Mouse (Mus musculus) limb, embryonic 10.5 days (tissue): ENCODE data around the gene Gpr156. TPM values are rescaled to one million over a fixed set of nuclear protein-coding genes. Genes with fewer than 3 reads are reported as not detected.
"Not testable (repeated sequence)": the region's sequence is repeated elsewhere in the genome, so short reads cannot be mapped to it uniquely, and the experiment has no call there.

ENCODE experiments used
- DNase-seq: peaks from one replicate; pipeline ENCODE4 v3.0.0-alpha.2; 2017; ENCODE audit warnings: low spot score
- H3K27ac ChIP-seq: fragments of 300-500 bp; sonication (generic); 2 replicates; pipeline ENCODE4 v1.5.1; 2016; ENCODE audit warnings: mild to moderate bottlenecking
- H3K27me3 ChIP-seq: fragments of 300-500 bp; sonication (generic); 2 replicates; pipeline ENCODE4 v1.6.1; 2016; ENCODE audit warnings: low read depth, mild to moderate bottlenecking; ENCODE audit not compliant: poor library complexity, severe bottlenecking
- H3K36me3 ChIP-seq: fragments of 300-500 bp; sonication (generic); 2 replicates; pipeline ENCODE4 v1.6.1; 2016; ENCODE audit warnings: mild to moderate bottlenecking, moderate library complexity
- H3K4me1 ChIP-seq: fragments of 300-500 bp; sonication (generic); 2 replicates; pipeline ENCODE4 v1.6.1; 2016
- H3K4me3 ChIP-seq: fragments of 300-500 bp; sonication (generic); 2 replicates; pipeline ENCODE4 v1.5.1; 2016; ENCODE audit warnings: mild to moderate bottlenecking, moderate library complexity
- H3K9me3 ChIP-seq: fragments of 300-500 bp; sonication (generic); replicated peaks from 2 replicates; pipeline ENCODE4 v1.6.1; 2016; ENCODE audit warnings: mild to moderate bottlenecking
- WGBS: fragments of 180-500 bp; shearing (Covaris S2); methylation state at CpG from one replicate; pipeline ENCODE4 v1.1.7; 2016; 5-methylcytosine and 5-hydroxymethylcytosine counted together
- polyA plus RNA-seq: library from polyadenylated mRNA; unstranded; fragments of >200 nt; fragmentation: Nextera tagmentation; extraction: Ambion mirVana; gene quantifications from 2 replicates; pipeline ENCODE4 v1.2.1, GENCODE M21; 2016

Gene Gpr156
- polyA plus RNA-seq, 1 experiment from 2014 or later: 0.86 TPM

DNA sequence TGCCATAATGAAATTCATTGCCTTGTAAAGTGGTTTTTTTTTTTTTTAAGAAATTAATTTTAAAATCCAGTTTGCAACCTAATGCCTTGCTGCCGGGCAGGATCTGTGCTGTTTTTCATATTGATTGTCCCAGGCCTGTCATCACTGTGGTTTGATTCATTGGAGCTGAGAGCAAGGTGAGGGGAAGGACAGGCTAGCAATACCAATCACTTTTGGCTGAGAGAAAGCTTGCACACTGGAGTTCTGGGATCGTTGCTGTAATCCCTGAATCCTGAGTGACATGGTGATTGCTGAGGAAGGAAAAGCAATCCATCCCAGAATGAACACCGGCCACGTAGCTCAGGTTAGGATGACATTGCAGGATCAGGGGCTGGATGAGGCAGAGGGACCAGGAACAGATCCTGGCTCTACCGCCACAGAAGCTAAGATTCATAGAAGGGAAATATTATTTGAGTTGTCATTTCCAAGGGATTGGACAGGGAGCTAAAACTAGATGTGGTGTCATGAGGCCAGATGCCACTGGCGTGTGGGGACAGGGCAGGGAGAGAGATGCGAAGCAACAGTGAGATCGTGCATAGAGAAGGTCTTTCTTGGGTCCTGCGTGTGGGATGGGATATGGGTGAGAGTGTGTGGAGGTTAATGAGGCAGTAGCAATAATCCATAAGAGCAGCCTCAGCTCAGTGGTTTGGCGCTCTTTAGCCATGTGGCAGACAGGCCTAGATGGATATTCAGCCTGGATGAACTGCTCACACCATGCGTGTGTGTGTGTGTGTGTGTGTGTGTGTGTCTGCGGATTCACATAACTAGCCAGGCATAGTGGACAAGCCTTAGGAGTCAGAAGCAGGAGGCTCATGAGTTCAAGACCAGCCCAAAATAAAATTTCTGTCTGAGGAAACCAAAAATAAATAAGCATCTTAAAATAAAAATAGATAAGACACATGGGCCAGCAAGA is 38.0 kb downstream of the Gpr156 start:
- Histone ChIP-seq H3K36me3 (no peaks in the 10 kb centered on the region), H3K9me3 (no peaks in the 10 kb centered on the region), H3K4me3 (no peak overlapping the region), H3K27me3 (no peaks in the 10 kb centered on the region), H3K27ac (no peak overlapping the region), H3K4me1 (peaks cover 32% of the 10 kb centered on the region)
- no peak for DNase-seq
- 81% methylated on average over 12 of the region's 12 CpGs for WGBS

DNA sequence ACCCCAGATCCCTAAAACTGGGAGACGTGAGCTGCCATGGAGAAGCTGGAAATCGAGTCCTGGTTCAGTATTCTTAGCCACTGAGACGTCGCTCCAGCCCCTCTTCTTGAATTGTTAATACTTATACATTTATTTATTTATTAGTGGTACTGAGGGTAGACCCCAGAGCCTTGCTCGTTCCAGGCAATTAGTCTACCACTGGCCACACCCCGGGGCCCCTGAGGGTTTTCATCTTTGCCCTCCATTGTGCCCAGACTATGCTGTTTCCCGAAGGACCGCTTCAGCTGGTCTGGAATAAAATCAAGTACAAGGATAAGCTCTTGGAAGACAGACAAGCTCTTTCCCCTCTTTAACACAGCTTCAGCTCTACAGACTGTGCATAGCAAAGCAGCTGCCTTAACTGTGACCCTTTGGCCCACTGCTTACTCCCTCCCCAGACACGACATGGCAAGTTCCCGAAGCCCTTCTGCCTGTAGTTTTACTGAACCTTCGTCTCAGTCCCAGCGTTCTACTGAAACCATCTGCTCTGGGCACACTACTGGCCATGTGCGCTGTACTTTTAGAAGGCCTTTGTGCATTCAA is 39.1 kb downstream of the Gpr156 start:
- Histone ChIP-seq H3K4me3 (no peak overlapping the region), H3K9me3 (no peaks in the 10 kb centered on the region), H3K27me3 (no peaks in the 10 kb centered on the region), H3K27ac (0 out of 2 replicates have a peak overlapping the region, but pooled peaks have one; percentile 19), H3K36me3 (no peaks in the 10 kb centered on the region), H3K4me1 (peaks cover 30% of the 10 kb centered on the region)
- DNase-seq: no peak
- 76% methylated on average over 13 of the region's 13 CpGs for WGBS

DNA sequence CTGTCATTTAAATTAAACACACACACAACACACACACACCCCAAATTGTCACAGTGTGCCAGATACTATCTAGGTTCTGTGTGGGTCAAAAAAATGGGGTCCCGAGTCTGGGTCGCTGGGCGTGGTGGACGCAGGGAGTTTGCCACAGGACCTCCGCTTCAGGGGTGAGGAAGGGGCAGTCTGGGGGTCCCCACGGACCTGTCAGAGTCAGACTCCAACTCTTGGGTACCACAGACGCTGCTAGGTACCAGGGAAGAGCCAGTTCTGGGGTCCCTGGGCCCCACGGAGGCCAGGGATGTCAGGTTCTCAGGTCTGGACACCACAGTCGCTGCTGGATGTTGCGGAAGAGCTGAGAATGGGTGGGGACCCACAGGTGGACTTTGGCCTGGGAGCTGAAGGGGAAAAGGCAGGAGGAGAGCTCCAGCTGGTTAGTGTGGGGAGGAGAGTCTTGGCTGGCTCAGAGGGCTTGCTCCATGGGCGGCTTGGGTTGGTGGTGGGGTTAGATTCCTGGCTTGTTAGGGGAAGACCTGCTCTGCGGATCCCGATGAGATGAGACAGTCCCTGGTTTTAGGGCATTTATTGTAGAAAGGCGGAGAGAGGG is 39.9 kb downstream of the Gpr156 start:
- 85% methylated on average over 14 of the region's 14 CpGs for WGBS
- Histone ChIP-seq H3K36me3 (no peaks in the 10 kb centered on the region), H3K9me3 (no peaks in the 10 kb centered on the region), H3K27ac (no peak overlapping the region), H3K4me3 (no peak overlapping the region), H3K4me1 (peaks cover 30% of the 10 kb centered on the region), H3K27me3 (no peaks in the 10 kb centered on the region)
- DNase-seq: no peak

DNA sequence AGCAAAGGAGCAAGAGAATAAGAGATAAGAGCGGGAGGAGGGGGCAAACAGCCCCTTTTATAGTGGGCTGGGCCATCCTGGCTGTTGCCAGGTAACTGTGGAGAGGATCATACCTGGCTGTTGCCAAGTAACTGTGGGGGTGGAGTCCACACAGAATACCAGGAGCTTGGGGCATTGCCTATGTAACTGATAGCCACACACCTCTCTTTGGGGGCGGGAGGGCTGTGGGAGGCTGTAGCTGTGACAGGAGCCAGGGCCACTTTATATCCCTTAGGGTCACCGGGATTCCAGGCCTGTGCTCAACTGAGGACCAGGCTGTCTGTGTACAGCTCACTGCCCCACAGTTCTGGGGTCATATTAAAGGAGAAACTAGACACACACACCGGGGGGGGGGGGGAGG is 40.5 kb downstream of the Gpr156 start:
- no peak for DNase-seq
- no peak overlapping the region for H3K27ac ChIP-seq
- no peaks in the 10 kb centered on the region for H3K27me3 ChIP-seq
- H3K4me3 ChIP-seq: no peak overlapping the region
- no peaks in the 10 kb centered on the region for H3K36me3 ChIP-seq
- H3K4me1 ChIP-seq: peaks cover 30% of the 10 kb centered on the region
- no peaks in the 10 kb centered on the region for H3K9me3 ChIP-seq
- WGBS: 50% methylated on average over 4 of the region's 4 CpGs

DNA sequence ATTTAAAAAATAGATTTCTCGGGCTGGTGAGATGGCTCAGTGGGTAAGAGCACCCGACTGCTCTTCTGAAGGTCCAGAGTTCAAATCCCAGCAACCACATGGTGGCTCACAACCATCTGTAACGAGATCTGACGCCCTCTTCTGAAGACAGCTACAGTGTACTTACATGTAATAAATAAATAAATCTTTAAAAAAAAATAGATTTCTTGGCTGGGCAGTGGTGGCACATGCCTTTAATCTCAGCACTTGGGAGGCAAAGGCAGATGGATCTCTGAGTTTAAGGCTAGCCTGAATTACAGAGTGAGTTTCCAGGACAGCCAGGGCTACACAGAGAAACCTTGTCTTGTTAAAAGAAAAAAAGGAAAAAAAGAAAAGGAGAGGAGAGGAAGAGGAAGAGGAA is 46.4 kb downstream of the Gpr156 start:
- 82% methylated on average over 4 of the region's 4 CpGs for WGBS
- H3K27me3 ChIP-seq, H3K4me3 ChIP-seq, H3K36me3 ChIP-seq, DNase-seq, H3K27ac ChIP-seq, H3K9me3 ChIP-seq: not testable (repeated sequence)
- H3K4me1 ChIP-seq: peaks cover 20% of the 10 kb centered on the region

DNA sequence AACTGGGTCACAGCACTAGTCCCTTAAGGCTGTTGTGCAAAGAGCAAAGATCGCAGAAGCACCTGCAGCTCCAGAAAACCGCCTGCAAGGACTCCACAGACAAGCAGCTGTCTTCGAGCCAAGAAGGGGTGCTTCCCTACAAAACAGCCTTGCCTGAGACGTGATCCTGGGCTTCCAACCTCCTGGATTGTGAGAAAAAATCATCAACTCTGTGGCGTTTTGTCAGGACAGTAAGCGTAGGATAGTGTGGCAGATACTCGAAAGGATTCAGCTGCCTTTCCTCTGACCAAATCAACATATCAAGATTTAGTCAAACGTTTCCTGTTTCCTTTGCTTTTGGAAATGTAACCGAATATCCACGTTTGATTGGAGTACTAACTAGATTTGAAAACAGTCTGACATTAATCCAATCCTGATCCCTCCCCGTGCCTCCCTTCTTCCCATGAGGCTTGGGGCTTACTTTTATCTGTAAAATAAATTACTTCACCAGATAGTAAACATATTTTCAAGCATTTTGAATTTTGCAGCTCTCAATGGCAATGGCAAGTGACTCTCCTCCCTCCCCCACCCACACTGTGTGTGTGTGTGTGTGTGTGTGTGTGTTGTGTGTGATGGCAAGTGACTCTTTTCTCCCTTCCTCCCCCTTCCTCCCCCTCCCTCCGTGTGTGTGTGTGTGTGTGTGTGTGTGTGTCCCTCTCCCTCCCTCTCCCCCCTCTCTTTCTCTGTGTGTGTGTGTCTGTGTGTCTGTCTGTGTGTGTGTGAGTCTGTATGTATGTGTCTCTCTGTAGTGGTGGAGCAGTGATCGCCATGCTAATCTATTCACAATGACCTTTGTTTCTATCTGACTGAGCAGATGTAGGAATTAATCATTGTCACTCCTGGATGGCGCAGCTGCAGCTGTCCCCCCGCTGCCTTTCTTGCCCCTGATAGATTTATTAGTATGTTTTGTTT is 47.3 kb downstream of the Gpr156 start:
- no peak overlapping the region for H3K4me3 ChIP-seq
- H3K4me1 ChIP-seq: peaks cover 20% of the 10 kb centered on the region
- H3K36me3 ChIP-seq: no peaks in the 10 kb centered on the region
- no peaks in the 10 kb centered on the region for H3K9me3 ChIP-seq
- 51% methylated on average over 15 of the region's 15 CpGs for WGBS
- H3K27ac ChIP-seq: peak overlapping the region; percentile 37; the same call in 1 of the 2 replicates
- no peaks in the 10 kb centered on the region for H3K27me3 ChIP-seq
- no peak for DNase-seq

DNA sequence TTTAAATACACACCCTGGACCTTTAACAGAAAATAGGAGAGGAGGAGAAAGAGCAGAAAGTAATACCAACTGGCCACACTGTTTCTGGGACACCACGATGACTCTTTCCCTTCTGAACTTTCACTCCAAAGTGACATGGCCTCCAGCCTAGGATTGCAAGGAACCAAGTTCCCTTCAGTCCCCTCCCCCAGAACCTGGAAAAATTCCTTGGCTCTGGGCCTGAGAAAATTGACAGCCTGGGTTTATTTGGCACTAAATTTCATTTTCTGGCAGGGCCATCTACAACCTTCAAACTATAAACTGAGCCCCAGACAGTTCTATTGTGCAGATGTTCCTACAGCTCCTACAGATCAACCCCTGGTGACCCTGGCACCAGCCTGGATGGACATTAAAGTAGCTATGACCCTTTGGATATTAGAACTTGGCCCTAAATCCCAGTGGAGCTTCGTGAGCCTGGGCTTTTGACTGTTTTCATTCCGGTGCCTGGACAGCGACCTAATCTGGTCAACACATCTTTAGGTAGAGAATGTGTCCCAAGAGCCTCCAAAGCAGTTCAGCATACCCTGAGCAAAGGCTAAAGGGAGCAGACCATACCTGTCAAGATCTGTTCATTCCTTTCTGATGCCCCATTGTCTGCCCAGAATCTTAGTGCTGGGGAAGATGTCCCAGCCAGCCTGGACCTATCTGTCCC is 48.2 kb downstream of the Gpr156 start:
- Histone ChIP-seq H3K4me1 (peaks cover 20% of the 10 kb centered on the region), H3K27ac (no peak overlapping the region), H3K9me3 (no peaks in the 10 kb centered on the region), H3K27me3 (no peaks in the 10 kb centered on the region), H3K4me3 (no peak overlapping the region), H3K36me3 (no peaks in the 10 kb centered on the region)
- DNase-seq: no peak
- 61% methylated on average over 4 of the region's 4 CpGs for WGBS

- 92% methylated on average over 7 of the region's 7 CpGs for WGBS
- Histone ChIP-seq H3K9me3 (no peaks in the 10 kb centered on the region), H3K36me3 (no peaks in the 10 kb centered on the region), H3K27ac (no peak overlapping the region), H3K27me3 (no peaks in the 10 kb centered on the region), H3K4me3 (no peak overlapping the region), H3K4me1 (peaks cover 20% of the 10 kb centered on the region)
- DNase-seq: no peak
Measured at GRCm38 (mm10) chr16:37966871-37967270, 50.6 kb downstream of the Gpr156 start.

DNA sequence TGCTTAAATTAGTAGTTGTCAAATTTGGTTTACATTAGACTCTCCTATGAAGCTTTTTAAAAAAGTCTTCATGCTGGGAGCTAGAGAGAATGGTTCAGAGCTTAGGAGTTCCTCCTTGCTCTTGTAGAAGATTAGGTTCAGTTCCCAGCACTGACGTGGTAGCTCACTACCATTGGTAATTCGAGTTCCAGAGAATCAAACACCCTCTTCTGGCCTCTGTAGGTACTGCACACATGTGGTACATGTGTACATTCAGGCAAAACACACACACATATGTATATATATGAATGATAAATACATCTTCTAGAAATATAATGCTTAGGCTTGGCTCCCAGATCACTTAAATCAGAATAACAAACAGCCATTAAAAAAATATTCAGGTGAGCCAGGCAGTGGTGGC is 51.1 kb downstream of the Gpr156 start:
- Histone ChIP-seq H3K36me3 (no peaks in the 10 kb centered on the region), H3K9me3 (no peaks in the 10 kb centered on the region), H3K27me3 (no peaks in the 10 kb centered on the region), H3K4me1 (peaks cover 20% of the 10 kb centered on the region), H3K27ac (no peak overlapping the region), H3K4me3 (no peak overlapping the region)
- whole genome bisulfite sequencing: 62% methylated on average over 2 of the region's 2 CpGs
- DNase-seq: no peak

DNA sequence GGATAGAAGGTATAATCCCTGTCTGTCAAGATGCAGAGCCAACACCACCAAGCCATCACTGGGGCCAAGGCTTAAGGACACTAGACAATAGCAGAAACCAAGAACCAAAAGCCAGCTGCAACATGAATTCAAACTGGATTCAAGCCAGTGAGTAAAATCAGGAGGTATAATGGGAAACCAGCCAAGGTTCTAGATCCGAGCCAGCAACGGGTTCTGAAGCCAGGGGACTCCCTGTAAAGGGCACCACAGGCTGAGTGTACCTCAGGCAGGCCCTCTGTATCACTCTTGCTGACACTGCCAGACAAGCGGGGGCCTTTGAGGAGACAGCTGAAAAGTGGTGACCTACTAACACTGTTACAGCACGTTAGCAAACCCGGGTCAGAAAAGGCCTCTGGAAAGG is 55.2 kb downstream of the Gpr156 start:
- Histone ChIP-seq H3K27me3 (no peaks in the 10 kb centered on the region), H3K4me3 (no peak overlapping the region), H3K9me3 (no peaks in the 10 kb centered on the region), H3K27ac (0 out of 2 replicates have a peak overlapping the region, but pooled peaks have one; percentile 25), H3K36me3 (no peaks in the 10 kb centered on the region), H3K4me1 (no peaks in the 10 kb centered on the region)
- no peak for DNase-seq
- 82% methylated on average over 5 of the region's 5 CpGs for WGBS

- WGBS: 68% methylated on average over 8 of the region's 8 CpGs
- no peaks in the 10 kb centered on the region for H3K9me3 ChIP-seq
- no peaks in the 10 kb centered on the region for H3K27me3 ChIP-seq
- DNase-seq: no peak
- H3K27ac ChIP-seq: no peak overlapping the region
- no peak overlapping the region for H3K4me3 ChIP-seq
- no peaks in the 10 kb centered on the region for H3K36me3 ChIP-seq
- H3K4me1 ChIP-seq: no peaks in the 10 kb centered on the region
Measured at GRCm38 (mm10) chr16:37972357-37972756, 56.1 kb downstream of the Gpr156 start.

GRCm38 (mm10) chr16:37973239-37973638 is 56.9 kb downstream of the Gpr156 start:
- not testable (repeated sequence) for H3K4me3 ChIP-seq, H3K36me3 ChIP-seq, H3K27me3 ChIP-seq, DNase-seq, H3K4me1 ChIP-seq, H3K27ac ChIP-seq, H3K9me3 ChIP-seq
- WGBS: 92% methylated on average over 9 of the region's 9 CpGs
